Mouse (Mus musculus): Measurements from ENCODE around the gene P2rx6. TPM values are rescaled to one million over a fixed set of nuclear protein-coding genes. Genes with fewer than 3 reads are reported as not detected.

P2rx6 gene
- polyA plus RNA-seq, 1 experiment from 2014 or later: not detected

Other genes starting within 250 kb of the P2rx6 start
- 124 and 143 TPM in 2 replicates for gene Serpind1, start 230.5 kb upstream of the P2rx6 start, polyA plus RNA-seq (2015; fragmentation: Nextera tagmentation; extraction: Ambion mirVana)
- gene Snap29, start 155.9 kb upstream of the P2rx6 start, polyA plus RNA-seq (2015; fragmentation: Nextera tagmentation; extraction: Ambion mirVana): 8.8 and 10.7 TPM in 2 replicates
- gene Pi4ka, start 155.6 kb upstream of the P2rx6 start, polyA plus RNA-seq (2015; fragmentation: Nextera tagmentation; extraction: Ambion mirVana): 12.9 and 15.1 TPM in 2 replicates
- 30.8 and 35.8 TPM in 2 replicates for gene Crkl, start 109.9 kb upstream of the P2rx6 start, polyA plus RNA-seq (2015; fragmentation: Nextera tagmentation; extraction: Ambion mirVana)
- 0.76 and 1.2 TPM in 2 replicates for gene Aifm3, start 72.3 kb upstream of the P2rx6 start, polyA plus RNA-seq (2015; fragmentation: Nextera tagmentation; extraction: Ambion mirVana)
- gene Lztr1, start 53.2 kb upstream of the P2rx6 start, polyA plus RNA-seq (2015; fragmentation: Nextera tagmentation; extraction: Ambion mirVana): 22.6 and 24.0 TPM in 2 replicates
- 30.1 and 32.0 TPM in 2 replicates for gene Thap7, start 30.7 kb upstream of the P2rx6 start, polyA plus RNA-seq (2015; fragmentation: Nextera tagmentation; extraction: Ambion mirVana)
- not detected in 2 replicates for gene Lrrc74b, start 638 bp upstream of the P2rx6 start, polyA plus RNA-seq (2015; fragmentation: Nextera tagmentation; extraction: Ambion mirVana)
- 1.3 and 1.8 TPM in 2 replicates for gene Slc7a4, start 21.3 kb downstream of the P2rx6 start, polyA plus RNA-seq (2015; fragmentation: Nextera tagmentation; extraction: Ambion mirVana)
- 16.7 and 22.5 TPM in 2 replicates for gene Smpd4, start 57.5 kb downstream of the P2rx6 start, polyA plus RNA-seq (2015; fragmentation: Nextera tagmentation; extraction: Ambion mirVana)
- gene Ccdc74a, start 84.6 kb downstream of the P2rx6 start, polyA plus RNA-seq (2015; fragmentation: Nextera tagmentation; extraction: Ambion mirVana): 1.6 and 2.3 TPM in 2 replicates
- 15.8 and 20.2 TPM in 2 replicates for gene Med15, start 171.0 kb downstream of the P2rx6 start, polyA plus RNA-seq (2015; fragmentation: Nextera tagmentation; extraction: Ambion mirVana)
- 14.3 TPM in 2 replicates for gene Klhl22, start 197.7 kb downstream of the P2rx6 start, polyA plus RNA-seq (2015; fragmentation: Nextera tagmentation; extraction: Ambion mirVana)
- 1.0 TPM in 2 replicates for gene Scarf2, start 235.4 kb downstream of the P2rx6 start, polyA plus RNA-seq (2015; fragmentation: Nextera tagmentation; extraction: Ambion mirVana)

All from liver, embryonic 13.5 days (tissue).